Mouse (Mus musculus): ENCODE results near the gene Inpp5f. TPM values are rescaled to one million over a fixed set of nuclear protein-coding genes. Genes with fewer than 3 reads are reported as not detected.

Inpp5f gene
- polyA plus RNA-seq (2017; shearing (Covaris generic)), result 37.0 TPM

GRCm38 (mm10) chr7:128610897-128611798, at the start of gene Inpp5f:
TSS of gene Inpp5f (plus strand) at chr7:128611328.

GRCm38 (mm10) chr7:128740334-128740733, 129.2 kb downstream of the Inpp5f start, which contains the start of gene Mcmbp:
TSS of gene Mcmbp (minus strand) at chr7:128740495.

GRCm38 (mm10) chr7:128744684-128745485, 133.8 kb downstream of the Inpp5f start, which contains the start of gene Sec23ip:
TSS of gene Sec23ip (plus strand) at chr7:128744943.

Other genes with a start within 250 kb of the Inpp5f start
- 254 TPM for gene Rgs10, start 192.6 kb upstream of the Inpp5f start, polyA plus RNA-seq (2017; shearing (Covaris generic))
- gene Tial1, start 149.6 kb upstream of the Inpp5f start, polyA plus RNA-seq (2017; shearing (Covaris generic)), result 30.9 TPM
- 20.3 TPM for gene Bag3, start 87.7 kb upstream of the Inpp5f start, polyA plus RNA-seq (2017; shearing (Covaris generic))
- gene Mcmbp, start 129.2 kb downstream of the Inpp5f start, polyA plus RNA-seq (2017; shearing (Covaris generic)), result 190 TPM
- gene Sec23ip, start 133.6 kb downstream of the Inpp5f start, polyA plus RNA-seq (2017; shearing (Covaris generic)), result 37.1 TPM